Mouse (Mus musculus): Measurements from ENCODE around the gene Nfya.

Nfya gene

DNA sequence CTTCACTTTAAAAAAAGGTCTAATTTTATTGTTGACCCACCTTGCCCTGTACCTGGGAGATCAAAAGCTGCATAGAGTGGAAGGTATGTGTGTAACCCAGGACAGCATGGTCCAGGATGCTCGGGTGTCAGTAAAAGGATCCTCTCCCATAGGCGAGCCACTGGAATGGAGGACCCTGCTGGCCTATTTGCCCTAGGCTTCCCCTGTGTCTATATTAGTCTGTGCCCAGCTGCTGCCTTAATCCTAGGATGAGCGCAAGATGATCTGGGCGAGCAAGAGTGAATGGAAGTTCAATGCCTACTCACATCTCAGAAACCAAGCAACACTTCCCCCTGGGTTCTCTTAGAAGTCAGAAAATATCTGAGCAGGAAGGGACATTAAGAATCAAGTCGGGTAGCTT is 21.3 kb upstream of the Nfya start:
- no peak for DNase-seq (ENCODE audit: low read depth, low spot score)

GRCm38 (mm10) chr17:48430394-48430793 is 20.7 kb upstream of the Nfya start:
- no peak for DNase-seq (ENCODE audit: low read depth, low spot score)

DNA sequence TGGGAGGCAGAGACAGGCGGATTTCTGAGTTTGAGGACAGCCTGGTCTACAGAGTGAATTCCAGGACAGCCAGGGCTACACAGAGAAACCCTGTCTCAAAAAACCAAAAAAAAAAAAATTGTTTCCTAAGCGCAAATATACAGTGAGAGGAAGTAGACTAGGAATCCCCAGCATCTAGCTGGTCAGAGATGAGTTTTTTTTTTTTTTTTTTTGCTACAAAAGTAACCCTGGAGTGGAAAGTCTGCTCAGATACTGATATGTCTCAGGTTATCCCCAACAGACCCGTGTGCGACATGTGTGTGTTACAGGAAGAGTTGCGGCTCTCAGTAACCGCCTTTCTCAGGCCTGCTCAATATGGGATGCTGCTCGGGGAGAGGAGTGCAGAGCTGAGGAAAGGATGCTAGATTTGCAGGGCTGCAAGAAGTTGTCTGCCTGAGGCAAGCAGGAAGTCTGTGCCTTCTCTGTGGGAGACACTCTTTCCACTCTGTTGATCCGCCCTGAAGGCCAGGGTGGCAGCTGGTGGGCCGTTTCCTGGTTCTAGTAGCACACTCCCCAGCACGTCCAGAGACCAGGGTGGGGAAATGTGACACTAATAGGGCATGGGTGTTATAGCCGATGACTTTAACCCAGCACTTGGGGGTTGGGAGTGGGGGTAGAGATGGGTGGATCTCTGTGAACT is 18.3 kb upstream of the Nfya start:
- no peak for DNase-seq (ENCODE audit: low read depth, low spot score)

- DNase-seq (ENCODE audit: low read depth, low spot score): peak; percentile 73
Measured at GRCm38 (mm10) chr17:48426991-48427750, 17.5 kb upstream of the Nfya start.

DNA sequence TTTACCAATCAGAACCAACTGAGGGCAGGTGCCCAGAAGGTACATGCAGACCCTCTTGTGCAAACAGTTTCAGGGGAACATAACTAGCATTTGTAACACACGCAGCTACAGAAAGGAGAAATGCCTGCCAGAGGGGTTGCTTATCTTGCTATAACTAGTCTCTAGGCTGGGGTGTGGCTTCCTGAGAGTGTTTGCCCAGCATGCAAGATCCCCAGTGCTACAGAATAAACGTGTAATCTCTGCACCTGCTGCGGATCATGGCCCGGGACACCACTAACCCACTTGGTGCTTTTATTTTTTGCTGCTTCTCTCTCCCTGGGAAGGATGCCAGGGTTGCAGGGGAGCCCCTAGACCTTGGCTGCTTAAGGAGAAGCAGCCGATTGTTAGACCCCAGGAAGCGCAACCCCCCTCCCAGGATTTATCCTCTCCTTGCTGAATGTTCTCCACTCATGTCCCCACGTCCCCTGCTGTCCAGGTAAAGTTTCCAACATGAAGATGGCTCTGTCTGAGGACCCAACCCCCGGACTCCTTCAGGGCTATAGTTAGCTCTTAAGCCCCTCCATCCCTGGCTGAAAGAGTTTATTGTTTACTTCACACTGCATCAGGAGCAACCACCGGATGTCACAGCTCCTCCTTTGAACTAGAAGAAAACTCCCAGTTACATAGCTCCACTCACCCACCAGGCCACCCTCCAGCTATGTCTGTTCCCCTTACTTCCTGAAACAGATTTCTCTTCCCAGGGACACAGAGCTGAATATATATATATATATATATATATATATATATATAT is 16.3 kb upstream of the Nfya start:
- DNase-seq (ENCODE audit: low read depth, low spot score): peak; percentile 36

DNA sequence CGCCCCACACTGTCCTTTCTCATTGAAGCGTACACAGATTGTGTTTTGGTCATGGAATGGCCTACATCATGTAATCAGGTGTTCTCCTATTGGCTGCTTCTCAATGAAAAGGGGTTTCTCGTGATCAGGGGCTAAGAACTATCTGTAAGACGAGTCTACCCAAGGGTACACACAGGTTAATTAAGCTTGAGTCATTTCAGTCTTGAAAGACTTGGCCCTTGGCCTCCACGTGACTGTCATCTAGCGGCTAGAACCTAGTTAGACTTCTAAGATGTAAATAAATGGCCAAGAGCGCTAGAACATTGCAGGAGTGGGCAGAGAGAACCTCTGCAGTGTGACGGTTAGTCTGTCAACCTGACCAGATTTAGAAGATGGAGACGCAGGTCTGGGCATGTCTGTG is 14.5 kb upstream of the Nfya start:
- DNase-seq (ENCODE audit: low read depth, low spot score): no peak

GRCm38 (mm10) chr17:48419571-48419970 is 9.9 kb upstream of the Nfya start:
- no peak for DNase-seq (ENCODE audit: low read depth, low spot score)

GRCm38 (mm10) chr17:48418781-48419180 is 9.1 kb upstream of the Nfya start:
- no peak for DNase-seq (ENCODE audit: low read depth, low spot score)

DNA sequence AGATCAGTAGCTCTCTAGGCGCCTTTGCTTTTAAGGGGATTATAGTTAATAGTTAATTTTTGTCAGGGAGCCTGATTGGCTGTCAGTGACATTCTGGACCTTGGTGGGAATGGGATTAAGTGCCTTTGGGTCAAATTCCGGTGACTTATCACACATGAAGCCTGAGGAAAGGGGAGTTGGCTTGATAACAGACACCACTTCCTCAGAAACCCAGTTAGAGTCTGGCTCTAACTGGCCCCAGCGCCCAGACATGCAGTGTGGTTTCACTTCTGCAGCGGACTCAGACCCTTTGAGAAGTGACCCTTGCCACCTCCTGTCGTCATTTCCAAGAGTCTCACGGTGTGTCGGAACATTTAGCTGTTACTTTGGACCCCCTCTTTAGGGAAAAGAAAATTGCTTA is 8.5 kb upstream of the Nfya start:
- DNase-seq (ENCODE audit: low read depth, low spot score): no peak

GRCm38 (mm10) chr17:48417521-48417920 is 7.8 kb upstream of the Nfya start:
- no peak for DNase-seq (ENCODE audit: low read depth, low spot score)

GRCm38 (mm10) chr17:48416425-48417195 is 6.9 kb upstream of the Nfya start:
- peak; percentile 94 for DNase-seq (ENCODE audit: low read depth, low spot score)

GRCm38 (mm10) chr17:48416011-48416410 is 6.3 kb upstream of the Nfya start:
- no peak for DNase-seq (ENCODE audit: low read depth, low spot score)

- DNase-seq (ENCODE audit: low read depth, low spot score): no peak
Measured at GRCm38 (mm10) chr17:48411241-48411640, 1.5 kb upstream of the Nfya start.

DNA sequence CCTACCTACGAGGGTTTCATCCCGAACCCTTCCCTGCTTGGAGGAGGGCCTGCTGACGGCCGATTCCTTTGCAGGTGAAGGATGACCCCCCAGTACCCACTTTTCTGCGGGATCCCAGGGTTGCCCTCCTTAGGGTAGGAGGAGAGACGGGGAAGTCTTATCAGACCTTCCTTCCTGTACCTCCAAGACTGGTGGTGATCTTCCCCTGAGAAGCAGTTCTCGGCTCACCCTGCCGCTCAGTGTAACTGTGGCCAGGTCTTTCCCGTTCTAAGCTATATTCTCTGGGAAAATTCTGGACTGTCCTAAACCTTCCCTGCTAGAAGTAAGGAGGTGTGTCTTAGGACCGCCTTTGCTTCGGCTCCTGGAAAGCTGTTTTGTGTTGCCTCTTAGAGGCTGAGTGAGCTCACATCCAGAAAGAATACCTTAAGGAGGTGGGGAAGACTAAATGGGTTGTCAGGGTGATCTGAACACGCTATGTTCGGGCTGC is 636 bp upstream of the Nfya start:
- DNase-seq (ENCODE audit: low read depth, low spot score): peak; percentile 81

DNA sequence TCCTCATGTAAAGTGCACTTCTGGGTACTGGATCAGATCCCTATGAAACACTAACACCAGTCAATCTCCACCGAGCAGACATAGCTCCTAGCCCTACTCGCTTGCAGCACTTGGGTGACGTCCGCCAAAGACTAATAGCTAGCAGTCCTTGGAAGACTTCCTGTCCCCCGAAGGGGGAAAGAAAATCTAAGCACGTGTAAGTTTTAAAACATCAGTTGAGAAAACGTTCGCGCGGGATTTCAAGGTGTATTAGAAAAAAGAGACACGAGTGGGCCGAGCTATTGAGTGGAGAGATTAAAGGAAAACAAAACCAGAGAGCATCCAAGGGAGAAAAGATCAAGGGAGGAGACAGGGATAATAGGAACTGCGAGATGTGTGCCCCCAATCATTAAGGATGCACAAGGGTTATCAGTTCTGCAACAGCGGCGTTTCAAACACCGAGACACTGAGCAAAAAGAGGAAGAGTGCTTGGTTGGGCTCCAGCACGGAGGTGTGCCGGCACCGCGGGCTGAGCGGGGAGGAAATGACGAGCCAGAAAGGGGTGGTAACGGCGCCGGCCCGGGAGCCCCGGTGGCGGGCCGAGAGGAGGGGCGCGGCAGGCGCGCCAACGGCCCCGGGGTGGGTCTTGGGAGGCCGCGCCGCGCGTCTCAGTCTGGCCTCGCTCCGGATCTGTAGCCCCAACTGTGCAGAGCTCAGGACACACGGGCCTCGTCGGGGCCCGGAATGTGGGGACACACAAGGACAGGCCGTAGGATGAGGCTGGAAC is 997 bp downstream of the Nfya start:
- peak; percentile 69 for DNase-seq (ENCODE audit: low read depth, low spot score)

GRCm38 (mm10) chr17:48407910-48408525 is 1.7 kb downstream of the Nfya start:
- no peak for DNase-seq (ENCODE audit: low read depth, low spot score)

GRCm38 (mm10) chr17:48407154-48407553 is 2.6 kb downstream of the Nfya start:
- no peak for DNase-seq (ENCODE audit: low read depth, low spot score)

DNA sequence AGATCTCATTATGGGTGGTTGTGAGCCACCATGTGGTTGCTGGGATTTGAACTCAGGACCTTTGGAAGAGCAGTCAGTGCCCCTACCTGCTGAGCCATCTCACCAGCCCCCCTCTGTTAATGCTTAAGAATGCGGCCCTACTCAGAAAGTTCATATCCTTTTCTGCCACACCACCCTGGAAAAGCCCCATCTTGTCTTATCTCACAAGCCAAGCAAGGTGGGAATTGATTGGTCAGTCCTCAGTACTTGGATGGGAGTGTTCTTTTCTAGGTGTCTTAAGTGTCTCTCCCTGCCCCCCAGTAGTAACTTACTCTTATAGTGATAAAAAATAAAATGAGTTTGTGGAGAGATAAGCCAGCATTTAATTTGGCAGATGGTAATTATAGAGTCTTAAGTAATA is 5.0 kb downstream of the Nfya start:
- DNase-seq (ENCODE audit: low read depth, low spot score): no peak

GRCm38 (mm10) chr17:48403848-48404247 is 5.9 kb downstream of the Nfya start:
- DNase-seq (ENCODE audit: low read depth, low spot score): no peak

GRCm38 (mm10) chr17:48402751-48403150 is 7.0 kb downstream of the Nfya start:
- no peak for DNase-seq (ENCODE audit: low read depth, low spot score)

Data from R1 (cell line).